Mouse (Mus musculus) spleen, postnatal 4 days (tissue): ENCODE data around the gene Thada.

Experiments used
- DNase-seq, 2 experiments: peaks; one replicate each; pipeline ENCODE4 v3.0.0; 2022; ENCODE audit warnings: low spot score in 2 of 2

Thada gene

GRCm38 (mm10) chr17:84372411-84373045, 93.5 kb downstream of the Thada start:
- DNase-seq, result no peak

DNA sequence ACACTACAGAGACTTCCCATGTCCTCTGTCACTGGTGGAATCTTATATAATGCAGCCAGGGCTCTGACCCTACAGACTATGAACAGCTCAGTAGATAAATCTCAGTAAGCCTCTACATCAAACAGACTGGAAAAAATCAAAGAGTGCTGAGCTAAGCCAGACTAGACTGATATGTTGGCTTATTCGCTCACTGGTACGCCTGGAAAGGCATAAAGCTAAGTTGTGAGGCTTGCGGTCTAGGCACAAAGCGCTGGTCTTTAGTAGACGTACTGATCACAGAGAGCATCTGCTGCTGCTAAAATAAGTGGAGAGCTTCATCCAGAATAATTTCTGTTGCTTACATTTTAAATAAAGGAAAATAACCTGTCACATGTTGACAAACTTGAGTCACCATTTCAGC, 95.6 kb downstream of the Thada start:
- no peak for DNase-seq

GRCm38 (mm10) chr17:84369769-84370168, 96.2 kb downstream of the Thada start:
- no peak for DNase-seq

DNA sequence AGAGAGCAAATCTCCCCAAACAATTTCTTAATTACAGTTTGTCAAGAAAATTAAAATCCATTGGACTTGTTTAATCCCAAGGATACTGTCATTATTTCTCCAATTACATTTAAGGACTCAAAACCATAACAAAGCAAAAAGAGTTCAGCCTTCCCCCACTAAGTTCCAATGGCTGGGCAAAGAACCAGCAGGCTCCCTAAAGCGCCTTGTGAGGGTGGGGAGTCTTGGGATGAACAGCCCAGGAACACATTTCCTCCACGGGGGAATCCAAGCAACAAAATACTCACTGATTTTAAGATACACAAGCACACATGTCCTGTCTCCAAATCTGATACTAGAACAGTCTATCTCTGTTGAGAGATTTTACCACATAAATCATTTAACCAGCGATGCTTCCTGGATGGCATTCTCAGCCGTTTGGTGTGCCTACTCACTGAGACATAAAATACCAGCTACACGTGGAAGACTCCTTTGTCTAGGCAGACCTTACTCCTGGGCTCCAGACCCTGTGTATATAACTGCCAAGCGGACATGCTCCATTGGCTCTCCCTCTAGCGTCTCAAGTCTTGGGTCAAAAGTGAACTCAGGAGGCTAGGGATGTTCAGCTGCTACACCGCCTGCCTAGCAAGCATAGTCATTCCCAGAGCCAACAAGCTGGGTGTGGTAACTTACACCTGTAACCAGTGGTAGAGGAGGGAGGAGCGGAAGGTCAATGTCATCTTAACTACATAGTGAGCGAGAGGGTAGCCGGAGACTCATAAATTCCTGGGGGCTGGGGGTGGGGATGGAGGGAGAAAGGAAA, 97.6 kb downstream of the Thada start:
- no peak for DNase-seq

- no peak for DNase-seq
These were observed 98.3 kb downstream of the Thada start for GRCm38 (mm10) chr17:84367663-84368062.

GRCm38 (mm10) chr17:84365791-84366301, 100.2 kb downstream of the Thada start:
- DNase-seq, result no peak

DNA sequence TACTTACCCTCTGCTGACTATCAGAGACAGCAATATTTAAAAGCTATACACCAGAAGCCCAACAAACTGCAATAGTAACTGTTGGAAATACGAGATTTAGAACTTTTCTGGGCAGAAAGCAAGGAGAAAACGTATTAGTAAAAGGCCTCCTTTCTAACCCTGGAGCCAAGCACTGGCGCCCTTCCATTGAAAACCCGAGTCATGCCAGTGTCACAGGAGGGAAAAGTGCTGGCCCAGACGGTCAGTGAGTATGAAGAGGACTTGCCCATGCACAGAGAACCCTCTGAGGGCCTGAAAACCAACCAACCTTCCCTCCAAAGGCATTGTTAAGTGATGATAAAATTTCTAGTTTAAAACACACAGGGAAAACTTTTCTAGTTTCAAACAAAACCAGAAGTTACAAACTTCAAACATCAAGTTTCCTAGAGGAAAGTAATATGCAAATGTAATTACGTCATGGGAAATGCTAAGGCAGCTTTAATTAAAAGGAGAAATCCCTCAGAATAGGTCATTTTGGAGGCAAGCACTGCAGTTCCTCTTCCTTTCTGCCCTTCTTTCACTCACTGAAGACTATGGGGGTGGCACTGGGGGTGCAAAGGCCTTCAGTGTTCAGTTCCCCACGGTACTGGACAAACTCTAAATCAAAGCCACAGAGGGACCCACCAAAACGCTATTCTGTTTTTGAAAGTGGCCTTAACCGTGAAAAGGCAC, 100.8 kb downstream of the Thada start:
- DNase-seq, result no peak

DNA sequence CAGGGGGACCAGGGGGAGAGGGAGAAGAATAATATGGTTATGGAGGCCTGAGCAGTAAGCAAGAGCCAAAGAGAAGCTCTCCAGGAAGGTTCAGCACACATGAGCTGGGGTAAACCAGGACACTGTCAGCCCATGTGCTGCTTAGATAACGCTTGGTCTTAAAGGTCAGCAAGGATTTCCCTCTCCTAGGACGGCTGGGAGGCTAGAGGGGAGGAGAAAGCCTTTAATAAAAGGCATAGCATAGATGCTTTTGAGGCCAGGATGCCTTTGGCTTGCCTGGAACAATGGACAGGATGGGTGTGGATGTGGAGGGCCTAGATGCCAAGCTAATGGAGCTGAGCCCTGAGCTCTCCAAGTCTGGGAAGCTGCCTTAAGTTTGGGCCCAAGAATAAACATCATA, 102.6 kb downstream of the Thada start:
- no peak for DNase-seq

GRCm38 (mm10) chr17:84362581-84363286, 103.3 kb downstream of the Thada start:
- no peak for DNase-seq

GRCm38 (mm10) chr17:84361006-84361405, 105.0 kb downstream of the Thada start:
- no peak for DNase-seq

DNA sequence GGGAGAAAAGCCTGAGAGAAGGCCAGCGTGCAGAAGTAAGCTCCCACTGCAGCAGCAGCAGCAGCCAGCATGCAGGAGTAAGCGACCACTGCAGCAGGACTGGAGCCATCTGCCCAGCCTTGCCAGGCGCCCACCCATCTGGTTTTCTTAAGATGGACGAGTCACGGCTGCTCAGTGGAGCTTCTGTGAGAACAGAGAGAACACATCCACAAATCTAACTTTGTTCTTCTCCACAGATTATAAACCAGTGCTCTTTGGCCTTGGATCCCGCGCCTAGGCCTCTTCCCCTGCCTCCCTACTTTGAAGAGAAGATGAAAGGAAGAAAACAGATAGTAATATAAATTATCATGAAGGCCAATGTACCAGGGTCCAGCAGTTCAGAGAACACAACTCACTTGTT, 106.2 kb downstream of the Thada start:
- DNase-seq, result no peak

DNA sequence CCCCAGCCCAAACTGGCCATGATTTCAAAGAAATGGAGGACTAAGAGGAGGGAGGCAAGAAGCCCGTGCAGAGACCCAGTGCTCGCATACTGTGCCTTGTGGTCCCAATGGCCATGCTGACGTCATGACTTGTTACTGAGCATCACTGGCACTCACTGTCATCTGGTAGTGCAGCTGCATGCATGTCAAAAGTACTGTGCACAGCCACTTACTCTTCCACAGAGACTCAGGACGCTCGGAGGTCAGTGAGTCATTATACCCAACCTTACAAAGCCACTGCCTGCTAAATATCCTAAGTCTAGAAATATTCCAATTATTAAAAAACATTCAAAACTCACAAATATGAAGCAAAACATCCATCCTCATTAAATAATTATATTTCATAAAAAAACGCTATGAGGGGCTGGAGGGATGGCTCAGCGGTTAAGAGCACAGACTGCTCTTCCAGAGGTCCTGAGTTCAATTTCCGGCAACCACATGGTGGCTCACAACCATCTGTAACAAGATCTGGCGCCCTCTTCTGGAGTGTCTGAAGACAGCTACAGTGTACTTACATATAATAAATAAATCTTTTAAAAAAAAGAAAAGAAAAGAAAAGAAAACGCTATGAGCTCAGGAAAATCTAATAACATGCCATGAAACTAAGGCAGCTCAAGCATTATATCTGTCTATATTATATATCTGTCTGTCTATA, 106.9 kb downstream of the Thada start:
- DNase-seq, result no peak

- DNase-seq, result no peak
These were observed 108.2 kb downstream of the Thada start for GRCm38 (mm10) chr17:84357776-84358175.

DNA sequence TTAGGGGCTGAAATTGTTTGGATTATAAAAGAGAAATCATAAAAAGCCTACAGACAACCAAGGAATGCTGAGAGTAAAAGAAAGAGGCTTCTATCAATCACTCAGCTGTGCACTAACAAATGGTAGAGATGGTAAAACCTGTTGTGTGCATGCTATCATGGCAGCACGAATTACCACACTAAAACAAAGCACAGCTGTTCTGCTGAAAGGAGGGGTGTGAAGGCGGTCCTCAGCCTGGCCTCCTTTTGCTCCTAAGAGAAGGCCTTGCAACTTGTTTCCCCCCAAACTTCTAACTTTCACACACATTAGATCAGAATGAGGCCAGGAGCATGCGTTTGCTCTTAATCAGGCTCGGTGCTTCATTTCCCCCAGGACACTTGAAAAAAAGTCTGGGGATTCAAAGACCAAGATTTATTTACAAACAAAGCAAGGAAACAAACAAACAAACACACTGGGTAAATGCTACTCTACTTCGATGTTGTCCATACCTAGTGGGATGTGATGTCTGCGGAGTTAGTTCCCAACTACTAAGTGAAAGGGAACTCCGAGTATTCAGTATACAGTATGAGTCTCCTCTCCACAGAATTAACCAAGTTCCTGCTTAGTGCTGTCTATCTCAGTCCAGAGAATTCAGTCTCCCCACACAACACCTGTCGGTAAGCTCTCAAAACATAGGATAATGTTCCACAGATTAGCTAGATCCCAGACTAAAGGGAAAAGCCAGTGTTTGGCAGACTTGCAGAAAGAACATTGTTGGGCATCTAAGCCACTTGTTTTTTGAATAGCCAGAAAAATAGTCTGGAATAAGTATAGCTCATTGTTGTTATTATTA, 109.7 kb downstream of the Thada start:
- no peak for DNase-seq

- DNase-seq, result no peak
These were observed 111.0 kb downstream of the Thada start for GRCm38 (mm10) chr17:84355006-84355405.

DNA sequence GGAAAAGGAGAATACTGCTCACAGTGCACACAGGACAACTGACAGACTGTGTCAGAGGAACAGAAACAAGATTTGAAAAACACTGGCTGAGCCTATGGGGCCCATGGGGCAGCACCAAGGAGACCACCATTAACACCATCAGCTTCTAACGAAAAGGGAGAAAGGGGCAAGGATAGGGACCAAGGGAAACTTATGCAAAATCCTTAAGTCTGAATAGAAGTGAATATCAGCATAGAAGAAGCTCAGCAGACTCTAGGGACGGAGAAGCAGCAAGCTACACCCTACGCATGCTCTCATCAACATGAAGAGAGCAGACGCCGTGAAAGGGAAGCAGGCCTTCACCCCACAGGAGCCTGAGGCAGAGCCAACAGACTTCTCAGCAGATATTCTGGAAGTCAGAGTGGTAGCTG, 112.1 kb downstream of the Thada start:
- no peak for DNase-seq

- DNase-seq, result no peak
These were observed 112.6 kb downstream of the Thada start for GRCm38 (mm10) chr17:84353224-84353901.

DNA sequence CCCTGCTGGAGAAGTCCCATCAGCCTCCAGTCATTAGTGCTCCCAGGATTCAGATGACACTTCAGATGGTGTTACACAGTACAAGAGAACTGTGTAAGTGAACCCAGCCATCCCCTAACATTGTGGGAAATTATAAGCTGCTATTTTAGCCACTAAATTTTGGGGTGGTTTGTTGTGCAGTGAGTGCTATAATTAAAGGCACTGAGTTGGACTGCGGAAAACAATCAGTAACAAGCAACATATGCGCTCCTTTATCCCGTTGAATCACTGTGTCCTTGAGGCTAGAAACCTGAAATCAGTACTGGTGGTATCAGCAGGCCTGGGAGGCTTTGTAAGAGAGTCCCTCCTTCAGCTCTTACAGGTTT, 113.2 kb downstream of the Thada start:
- DNase-seq, result no peak

DNA sequence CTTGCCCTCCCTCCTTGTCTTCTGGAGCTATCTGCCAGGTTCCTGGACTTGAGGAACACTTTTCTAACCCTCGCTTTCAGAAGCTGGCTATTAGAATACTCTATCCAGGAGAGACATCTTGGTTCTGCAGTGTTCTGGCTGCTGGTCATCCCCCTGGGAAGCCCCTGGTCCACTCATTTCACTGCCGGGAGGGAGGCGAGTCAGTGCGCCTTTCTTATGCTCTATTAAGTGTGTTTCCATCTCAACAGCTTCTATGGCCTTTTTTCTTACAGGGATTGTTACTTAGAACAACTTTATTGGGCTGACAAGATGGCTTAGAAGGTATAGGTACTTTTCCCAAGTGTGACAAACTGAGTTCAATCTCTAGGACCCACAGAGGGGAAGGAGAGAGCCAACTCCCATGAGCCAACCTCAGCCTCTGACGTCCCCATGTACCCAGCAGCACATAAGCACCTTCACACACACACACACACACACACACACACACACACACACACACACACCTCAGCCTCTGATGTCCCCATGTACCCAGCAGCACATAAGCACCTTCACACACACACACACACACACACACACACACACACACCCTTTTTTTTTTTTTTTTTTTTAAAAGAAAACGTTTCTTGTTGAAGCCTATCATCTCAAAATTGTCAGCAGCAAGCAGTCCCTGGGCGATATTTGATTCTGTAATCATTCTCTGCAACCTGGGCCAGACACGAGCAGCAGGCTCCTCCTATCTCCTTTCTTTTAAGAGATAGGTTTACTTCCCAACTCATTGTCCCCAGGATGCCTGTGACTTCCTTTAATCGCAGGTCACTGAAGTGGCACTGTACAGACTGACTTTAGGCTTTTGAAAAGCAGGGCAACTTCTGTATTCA, 113.9 kb downstream of the Thada start:
- DNase-seq, result no peak
